Mouse (Mus musculus): Measurements from ENCODE around the gene Ssbp4. TPM values are rescaled to one million over a fixed set of nuclear protein-coding genes. Genes with fewer than 3 reads are reported as not detected.
A peak's percentile ranks its signal among the peaks of the same experiment; 100 is the strongest.

Ssbp4 gene
- polyA plus RNA-seq, 1 experiment from 2014 or later = 147 TPM

DNA sequence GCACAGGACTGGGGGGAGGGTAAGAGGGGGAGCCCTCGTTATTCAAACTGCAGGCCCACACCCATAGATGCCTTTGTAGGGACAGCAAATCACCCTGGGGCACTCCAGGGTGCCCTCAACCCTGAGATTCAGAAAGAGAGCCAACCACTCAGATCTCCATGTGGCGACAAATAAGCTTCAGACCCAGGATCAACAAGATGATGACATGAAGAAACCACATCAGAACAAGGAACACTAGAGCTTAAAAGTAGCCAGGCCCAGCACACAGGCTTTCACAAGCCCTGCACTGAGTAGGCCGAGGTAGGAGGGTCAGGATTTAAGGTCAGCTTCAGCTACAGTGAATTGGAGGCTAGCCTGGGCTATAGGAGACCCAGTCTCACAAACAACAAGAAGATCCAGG, 40.2 kb upstream of the Ssbp4 start:
- no peak for DNase-seq (ENCODE audit: low spot score)
- H3K4me3 ChIP-seq (ENCODE audit: low read depth, low read length) = no peak overlapping the region
- WGBS = 46% methylated on average over 3 of the region's 3 CpGs
- peak overlapping the region; percentile 61; the same call in 1 of the 2 replicates for H3K27ac ChIP-seq (ENCODE audit: low read depth, low read length)
- peaks cover 34% of the 10 kb centered on the region for H3K36me3 ChIP-seq (ENCODE audit: control insufficient read depth, insufficient read depth, low read length)
- peaks cover 7% of the 10 kb centered on the region for H3K4me1 ChIP-seq (ENCODE audit: control insufficient read depth, insufficient read depth, low read length)
- peak; percentile 21 for ATAC-seq
- H3K9me3 ChIP-seq (replicated peaks; ENCODE audit: control insufficient read depth, low read length) = no peaks in the 10 kb centered on the region
- no peaks in the 10 kb centered on the region; the same call in 1 of the 2 replicates for H3K27me3 ChIP-seq (replicated peaks; ENCODE audit: control insufficient read depth, insufficient read depth, low read length)
- no peak overlapping the region for H3K4me2 ChIP-seq (ENCODE audit: low read length)
- no peak overlapping the region for H3K9ac ChIP-seq (ENCODE audit: low read length)

DNA sequence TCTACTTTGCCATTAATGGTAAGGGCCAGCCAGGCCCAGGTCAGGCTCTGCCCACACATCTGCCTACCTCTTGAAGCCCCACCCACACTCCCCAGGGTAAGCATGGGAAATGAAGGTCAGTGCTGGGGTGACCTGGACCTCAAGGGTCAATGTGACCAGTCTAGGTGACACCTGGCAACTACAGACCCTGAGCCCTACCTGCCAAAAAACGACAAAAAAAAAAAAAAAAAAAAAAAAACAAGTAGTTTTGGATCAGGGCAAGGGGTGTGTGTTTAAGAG, 39.4 kb upstream of the Ssbp4 start:
- no peaks in the 10 kb centered on the region for H3K9me3 ChIP-seq (replicated peaks; ENCODE audit: control insufficient read depth, low read length)
- no peak for ATAC-seq
- H3K9ac ChIP-seq (ENCODE audit: low read length) = no peak overlapping the region
- peaks cover 33% of the 10 kb centered on the region for H3K36me3 ChIP-seq (ENCODE audit: control insufficient read depth, insufficient read depth, low read length)
- peaks cover 7% of the 10 kb centered on the region for H3K4me1 ChIP-seq (ENCODE audit: control insufficient read depth, insufficient read depth, low read length)
- DNase-seq (ENCODE audit: low spot score) = no peak
- 78% methylated on average over 1 of the region's 1 CpGs for WGBS
- no peak overlapping the region for H3K4me3 ChIP-seq (ENCODE audit: low read depth, low read length)
- H3K27me3 ChIP-seq (replicated peaks; ENCODE audit: control insufficient read depth, insufficient read depth, low read length) = no peaks in the 10 kb centered on the region; the same call in 1 of the 2 replicates
- H3K27ac ChIP-seq (ENCODE audit: low read depth, low read length) = no peak overlapping the region
- H3K4me2 ChIP-seq (ENCODE audit: low read length) = no peak overlapping the region

DNA sequence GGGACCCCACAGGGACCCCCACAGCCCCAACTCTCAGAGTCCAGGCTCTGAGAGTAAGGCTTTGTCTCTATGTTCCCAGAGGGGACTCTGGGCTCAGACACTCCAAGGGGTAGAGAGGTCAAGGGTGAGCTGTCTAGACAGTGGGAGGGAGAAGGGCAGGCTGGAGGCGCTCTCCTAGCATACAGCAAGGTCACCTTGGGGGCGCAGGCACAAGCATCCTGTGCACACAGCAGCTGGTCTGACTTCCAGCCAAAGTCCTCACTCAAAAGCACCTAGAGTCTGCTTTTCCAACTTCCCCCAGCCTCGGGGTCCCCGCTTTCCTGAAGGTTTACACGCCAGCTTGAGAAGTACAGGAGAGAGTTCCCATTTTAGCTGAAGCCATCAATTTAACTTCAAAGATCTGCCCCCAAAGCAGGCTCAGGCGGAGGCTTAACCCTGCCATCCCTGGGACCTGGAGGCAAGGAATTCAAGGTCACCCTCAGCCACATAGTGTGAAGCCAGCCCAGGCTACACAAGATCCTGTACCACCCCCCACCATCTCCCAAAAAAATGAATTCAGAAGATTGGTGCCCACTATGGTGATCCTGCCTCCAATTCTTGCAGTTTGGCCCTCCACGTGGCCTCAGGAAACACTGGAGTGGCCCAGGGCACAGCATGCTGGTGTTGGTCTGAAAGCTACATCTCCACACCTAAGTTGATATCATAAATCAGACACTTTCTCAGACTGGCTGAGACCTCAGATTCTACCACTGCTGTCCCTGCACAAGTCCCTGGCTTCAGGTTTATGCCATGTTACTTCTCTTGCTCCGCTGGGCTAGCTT, 38.9 kb upstream of the Ssbp4 start:
- Histone ChIP-seq H3K4me2 (ENCODE audit: low read length) (no peak overlapping the region), H3K36me3 (ENCODE audit: control insufficient read depth, insufficient read depth, low read length) (peaks cover 32% of the 10 kb centered on the region), H3K9ac (ENCODE audit: low read length) (peak overlapping the region; percentile 35; the same call in 1 of the 2 replicates), H3K27me3 (replicated peaks; ENCODE audit: control insufficient read depth, insufficient read depth, low read length) (no peaks in the 10 kb centered on the region; the same call in 1 of the 2 replicates), H3K9me3 (replicated peaks; ENCODE audit: control insufficient read depth, low read length) (no peaks in the 10 kb centered on the region), H3K4me3 (ENCODE audit: low read depth, low read length) (no peak overlapping the region), H3K4me1 (ENCODE audit: control insufficient read depth, insufficient read depth, low read length) (peaks cover 7% of the 10 kb centered on the region), H3K27ac (ENCODE audit: low read depth, low read length) (no peak overlapping the region)
- DNase-seq (ENCODE audit: low spot score) (no peak), ATAC-seq (no peak)
- WGBS = 71% methylated on average over 8 of the region's 8 CpGs

DNA sequence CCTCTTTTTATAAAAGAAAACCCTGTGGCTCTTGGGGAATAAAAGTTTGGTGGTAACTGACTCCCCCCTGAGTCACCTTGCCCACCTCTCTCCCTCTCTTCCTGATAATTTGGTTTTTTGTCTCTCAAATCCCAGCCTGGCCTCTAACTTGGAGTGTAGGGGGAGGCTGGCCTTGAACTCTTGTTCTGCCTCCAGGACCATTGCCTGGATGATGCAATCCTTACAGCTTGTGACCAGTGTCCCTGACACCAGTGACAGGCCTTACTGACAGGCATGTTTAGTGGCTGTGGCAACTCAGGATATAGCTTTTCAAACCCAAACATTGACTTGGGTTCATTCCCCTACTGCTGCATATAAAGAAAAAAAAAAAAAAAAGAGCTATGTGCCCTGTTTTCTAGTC, 38.1 kb upstream of the Ssbp4 start:
- H3K27ac ChIP-seq (ENCODE audit: low read depth, low read length) = no peak overlapping the region
- DNase-seq (ENCODE audit: low spot score) = no peak
- H3K36me3 ChIP-seq (ENCODE audit: control insufficient read depth, insufficient read depth, low read length) = peaks cover 25% of the 10 kb centered on the region
- H3K9ac ChIP-seq (ENCODE audit: low read length) = 0 out of 2 replicates have a peak overlapping the region, but pooled peaks have one; percentile 21
- H3K4me3 ChIP-seq (ENCODE audit: low read depth, low read length) = no peak overlapping the region
- no peak for ATAC-seq
- no peaks in the 10 kb centered on the region for H3K9me3 ChIP-seq (replicated peaks; ENCODE audit: control insufficient read depth, low read length)
- no peaks in the 10 kb centered on the region; the same call in 1 of the 2 replicates for H3K27me3 ChIP-seq (replicated peaks; ENCODE audit: control insufficient read depth, insufficient read depth, low read length)
- H3K4me1 ChIP-seq (ENCODE audit: control insufficient read depth, insufficient read depth, low read length) = peaks cover 7% of the 10 kb centered on the region
- no peak overlapping the region for H3K4me2 ChIP-seq (ENCODE audit: low read length)

DNA sequence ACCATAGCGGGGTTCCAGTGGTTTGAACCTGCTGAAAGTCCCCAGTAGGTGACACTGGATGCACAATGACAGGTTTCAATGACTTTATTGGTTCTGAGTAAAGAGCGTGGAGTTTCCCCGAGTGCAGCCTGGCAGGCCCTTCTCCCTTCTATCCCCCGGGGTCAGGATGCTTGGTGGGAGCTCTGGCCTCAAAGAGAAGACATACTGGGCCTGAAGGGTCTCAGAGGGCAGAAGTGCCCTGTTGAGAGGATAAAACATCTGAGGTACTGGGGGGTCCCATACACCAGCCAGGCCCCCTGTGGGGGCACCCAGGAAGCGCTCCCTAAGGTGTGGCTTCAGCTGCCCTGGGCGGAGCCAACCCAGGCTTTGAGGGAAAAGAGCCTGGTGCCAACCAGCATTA, 37.7 kb upstream of the Ssbp4 start:
- Histone ChIP-seq H3K27me3 (replicated peaks; ENCODE audit: control insufficient read depth, insufficient read depth, low read length) (no peaks in the 10 kb centered on the region; the same call in 1 of the 2 replicates), H3K9ac (ENCODE audit: low read length) (0 out of 2 replicates have a peak overlapping the region, but pooled peaks have one; percentile 21), H3K36me3 (ENCODE audit: control insufficient read depth, insufficient read depth, low read length) (peaks cover 21% of the 10 kb centered on the region), H3K4me3 (ENCODE audit: low read depth, low read length) (no peak overlapping the region), H3K4me1 (ENCODE audit: control insufficient read depth, insufficient read depth, low read length) (peaks cover 7% of the 10 kb centered on the region), H3K4me2 (ENCODE audit: low read length) (no peak overlapping the region), H3K9me3 (replicated peaks; ENCODE audit: control insufficient read depth, low read length) (no peaks in the 10 kb centered on the region), H3K27ac (ENCODE audit: low read depth, low read length) (no peak overlapping the region)
- ATAC-seq (no peak), DNase-seq (ENCODE audit: low spot score) (no peak)
- 80% methylated on average over 6 of the region's 6 CpGs for WGBS

DNA sequence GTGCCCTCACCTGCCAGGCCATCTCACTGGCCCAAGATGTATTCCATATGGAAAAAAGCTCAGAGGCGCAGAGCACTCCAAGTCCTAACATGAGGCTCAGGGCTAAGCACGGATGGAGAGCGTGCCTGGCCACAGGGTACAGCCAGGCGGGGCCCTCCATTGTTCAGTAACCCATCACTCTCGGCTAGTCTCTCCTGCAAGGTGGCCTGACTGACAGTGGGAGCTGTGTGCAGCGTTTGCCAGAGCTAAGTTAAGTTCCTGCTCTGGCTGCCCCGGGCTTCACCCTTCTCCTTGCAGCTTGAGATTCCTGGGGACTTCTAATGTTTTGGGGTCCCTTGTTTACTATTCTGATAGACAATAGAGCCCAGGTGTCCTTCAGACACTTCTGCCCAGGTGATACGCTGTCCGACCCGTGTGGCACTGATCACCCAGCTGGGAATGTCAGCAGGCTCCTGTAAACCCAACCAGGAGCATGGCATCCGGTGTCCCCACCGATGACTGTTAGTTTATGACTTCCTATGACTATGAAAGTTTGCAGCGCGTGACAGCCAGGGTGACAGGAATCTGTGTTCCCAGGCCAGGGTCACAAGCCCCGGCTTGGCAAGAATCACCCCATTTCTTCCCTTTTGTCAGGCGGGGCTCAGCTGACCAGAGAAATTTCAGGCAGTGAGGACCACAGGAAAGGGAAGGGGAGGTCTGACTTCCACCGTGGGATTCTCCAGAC, 37.0 kb upstream of the Ssbp4 start:
- Histone ChIP-seq H3K9ac (ENCODE audit: low read length) (no peak overlapping the region), H3K27me3 (replicated peaks; ENCODE audit: control insufficient read depth, insufficient read depth, low read length) (no peaks in the 10 kb centered on the region; the same call in 1 of the 2 replicates), H3K27ac (ENCODE audit: low read depth, low read length) (no peak overlapping the region), H3K4me2 (ENCODE audit: low read length) (no peak overlapping the region), H3K4me3 (ENCODE audit: low read depth, low read length) (no peak overlapping the region), H3K36me3 (ENCODE audit: control insufficient read depth, insufficient read depth, low read length) (peaks cover 13% of the 10 kb centered on the region), H3K4me1 (ENCODE audit: control insufficient read depth, insufficient read depth, low read length) (peaks cover 7% of the 10 kb centered on the region), H3K9me3 (replicated peaks; ENCODE audit: control insufficient read depth, low read length) (no peaks in the 10 kb centered on the region)
- ATAC-seq (no peak), DNase-seq (ENCODE audit: low spot score) (no peak)
- WGBS = 66% methylated on average over 17 of the region's 17 CpGs

DNA sequence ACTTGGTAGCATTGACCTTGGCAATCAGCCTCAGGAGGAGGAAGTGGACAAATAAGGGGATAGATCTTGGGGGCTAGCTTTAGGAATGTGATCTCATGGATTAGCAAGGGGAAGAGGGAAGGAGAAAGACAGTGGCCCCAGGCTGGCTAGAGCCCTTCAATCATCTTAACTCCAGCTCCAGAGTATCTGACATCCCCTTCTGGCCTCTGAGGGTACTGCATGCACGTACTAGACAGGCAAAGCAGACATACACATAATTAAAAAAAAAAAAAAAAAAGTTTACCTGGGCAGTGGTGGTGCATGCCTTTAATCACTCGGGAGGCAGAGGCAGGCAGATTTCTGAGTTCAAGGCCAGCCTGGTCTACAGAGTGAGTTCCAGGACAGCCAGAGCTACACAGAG, 35.4 kb upstream of the Ssbp4 start:
- ATAC-seq = no peak
- Histone ChIP-seq H3K4me1 (ENCODE audit: control insufficient read depth, insufficient read depth, low read length) (peaks cover under 1% of the 10 kb centered on the region), H3K4me2 (ENCODE audit: low read length) (no peak overlapping the region), H3K4me3 (ENCODE audit: low read depth, low read length) (no peak overlapping the region), H3K27me3 (replicated peaks; ENCODE audit: control insufficient read depth, insufficient read depth, low read length) (no peaks in the 10 kb centered on the region; the same call in 1 of the 2 replicates), H3K27ac (ENCODE audit: low read depth, low read length) (no peak overlapping the region), H3K36me3 (ENCODE audit: control insufficient read depth, insufficient read depth, low read length) (no peaks in the 10 kb centered on the region), H3K9ac (ENCODE audit: low read length) (no peak overlapping the region), H3K9me3 (replicated peaks; ENCODE audit: control insufficient read depth, low read length) (no peaks in the 10 kb centered on the region)
- 57% methylated on average over 2 of the region's 2 CpGs for WGBS
- no peak for DNase-seq (ENCODE audit: low spot score)

DNA sequence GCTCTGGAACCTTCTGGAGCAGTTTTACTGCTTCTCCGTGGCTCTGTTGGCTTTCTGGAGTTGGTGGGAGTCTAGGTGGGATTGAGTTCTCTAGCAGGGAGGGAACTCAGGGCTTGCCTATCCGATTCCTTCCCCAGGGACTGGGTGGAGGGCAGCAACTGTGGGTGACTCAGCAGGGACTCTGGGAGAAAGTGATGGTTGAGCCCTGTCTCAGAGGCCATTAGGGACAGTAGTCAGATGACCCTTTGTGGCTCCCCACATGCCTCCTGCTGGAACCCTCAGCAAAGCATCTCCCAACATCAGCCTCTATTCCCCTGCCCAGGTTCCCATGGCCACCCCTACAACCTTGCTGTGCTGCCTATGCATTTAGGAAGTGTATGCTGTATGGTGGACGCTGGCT, 34.3 kb upstream of the Ssbp4 start:
- Histone ChIP-seq H3K9me3 (replicated peaks; ENCODE audit: control insufficient read depth, low read length) (no peaks in the 10 kb centered on the region), H3K4me3 (ENCODE audit: low read depth, low read length) (no peak overlapping the region), H3K36me3 (ENCODE audit: control insufficient read depth, insufficient read depth, low read length) (no peaks in the 10 kb centered on the region), H3K27ac (ENCODE audit: low read depth, low read length) (no peak overlapping the region), H3K4me2 (ENCODE audit: low read length) (no peak overlapping the region), H3K4me1 (ENCODE audit: control insufficient read depth, insufficient read depth, low read length) (no peaks in the 10 kb centered on the region), H3K9ac (ENCODE audit: low read length) (no peak overlapping the region), H3K27me3 (replicated peaks; ENCODE audit: control insufficient read depth, insufficient read depth, low read length) (no peaks in the 10 kb centered on the region; the same call in 1 of the 2 replicates)
- 85% methylated on average over 3 of the region's 3 CpGs for WGBS
- ATAC-seq (no peak), DNase-seq (ENCODE audit: low spot score) (no peak)

DNA sequence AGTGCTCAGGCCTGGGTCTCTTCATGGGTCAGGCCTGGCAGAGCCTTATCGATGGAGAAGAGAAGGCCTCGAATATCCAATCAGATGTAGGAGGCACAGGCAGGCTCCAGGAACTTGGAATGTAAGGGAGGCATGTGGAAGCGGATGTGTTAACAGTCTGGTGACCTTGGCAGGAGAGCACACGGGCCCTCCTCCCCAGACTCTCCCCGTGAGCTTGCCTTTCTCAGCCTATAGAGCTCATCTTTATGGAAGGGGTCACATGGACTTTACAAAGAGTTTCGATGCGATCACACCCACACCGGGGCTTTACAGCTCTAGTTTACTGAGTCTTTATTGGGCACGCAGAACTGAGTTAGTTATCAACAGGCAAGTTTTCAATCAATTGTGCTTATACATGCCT, 30.1 kb upstream of the Ssbp4 start:
- H3K27ac ChIP-seq (ENCODE audit: low read depth, low read length) = no peak overlapping the region
- H3K9me3 ChIP-seq (replicated peaks; ENCODE audit: control insufficient read depth, low read length) = no peaks in the 10 kb centered on the region
- no peaks in the 10 kb centered on the region for H3K36me3 ChIP-seq (ENCODE audit: control insufficient read depth, insufficient read depth, low read length)
- H3K9ac ChIP-seq (ENCODE audit: low read length) = no peak overlapping the region
- no peak for DNase-seq (ENCODE audit: low spot score)
- no peaks in the 10 kb centered on the region for H3K4me1 ChIP-seq (ENCODE audit: control insufficient read depth, insufficient read depth, low read length)
- H3K4me2 ChIP-seq (ENCODE audit: low read length) = no peak overlapping the region
- no peak for ATAC-seq
- 77% methylated on average over 9 of the region's 9 CpGs for WGBS
- H3K27me3 ChIP-seq (replicated peaks; ENCODE audit: control insufficient read depth, insufficient read depth, low read length) = no peaks in the 10 kb centered on the region
- no peak overlapping the region for H3K4me3 ChIP-seq (ENCODE audit: low read depth, low read length)

Measured in forebrain, embryonic 14.5 days (tissue).